Mouse (Mus musculus): ENCODE measurements around the gene Mfge8. TPM values are rescaled to one million over a fixed set of nuclear protein-coding genes. Genes with fewer than 3 reads are reported as not detected.

The Mfge8 gene
- polyA plus RNA-seq, 1 experiment from 2014 or later = 192 TPM

GRCm38 (mm10) chr7:79113848-79114247, 35.0 kb downstream of the Mfge8 start:
- Histone ChIP-seq H3K9ac (replicated peaks) (no peak overlapping the region), H3K4me2 (replicated peaks) (no peak overlapping the region), H3K36me3 (no peaks in the 10 kb centered on the region), H3K27ac (replicated peaks) (no peak overlapping the region), H3K4me3 (no peak overlapping the region), H3K9me3 (no peaks in the 10 kb centered on the region), H3K27me3 (no peaks in the 10 kb centered on the region), H3K4me1 (peaks cover 7% of the 10 kb centered on the region; the same call in 1 of the 2 replicates)
- WGBS = 33% methylated on average over 4 of the region's 4 CpGs
- ATAC-seq (replicated peaks) = no peak

- ATAC-seq (replicated peaks) = no peak
- no peaks in the 10 kb centered on the region for H3K4me1 ChIP-seq
- H3K4me3 ChIP-seq = no peak overlapping the region
- 84% methylated on average over 5 of the region's 5 CpGs for WGBS
- H3K36me3 ChIP-seq = no peaks in the 10 kb centered on the region
- no peaks in the 10 kb centered on the region for H3K27me3 ChIP-seq
- H3K27ac ChIP-seq (replicated peaks) = no peak overlapping the region
- H3K9ac ChIP-seq (replicated peaks) = no peak overlapping the region
- no peaks in the 10 kb centered on the region for H3K9me3 ChIP-seq
- no peak overlapping the region for H3K4me2 ChIP-seq (replicated peaks)
Measured at GRCm38 (mm10) chr7:79096492-79096891, 52.4 kb downstream of the Mfge8 start.

- no peaks in the 10 kb centered on the region for H3K36me3 ChIP-seq
- no peaks in the 10 kb centered on the region for H3K27me3 ChIP-seq
- no peak overlapping the region for H3K4me3 ChIP-seq
- H3K9ac ChIP-seq (replicated peaks) = no peak overlapping the region
- no peak overlapping the region for H3K4me2 ChIP-seq (replicated peaks)
- H3K9me3 ChIP-seq = no peaks in the 10 kb centered on the region
- no peaks in the 10 kb centered on the region for H3K4me1 ChIP-seq
- ATAC-seq (replicated peaks) = no peak
- H3K27ac ChIP-seq (replicated peaks) = no peak overlapping the region
- WGBS = 61% methylated on average over 4 of the region's 4 CpGs
Measured at GRCm38 (mm10) chr7:79089111-79089510, 59.7 kb downstream of the Mfge8 start.

Other genes starting within 250 kb of the Mfge8 start
- 1.7 TPM in 2 replicates for gene Isg20, start 235.6 kb downstream of the Mfge8 start, polyA plus RNA-seq (2015; fragmentation: Nextera tagmentation; extraction: Ambion mirVana)
- gene Acan, start 95.6 kb downstream of the Mfge8 start, polyA plus RNA-seq (2015; fragmentation: Nextera tagmentation; extraction: Ambion mirVana) = 0.06 and 0.08 TPM in 2 replicates
- gene Hapln3, start 18.0 kb downstream of the Mfge8 start, polyA plus RNA-seq (2015; fragmentation: Nextera tagmentation; extraction: Ambion mirVana) = 2.5 and 3.0 TPM in 2 replicates
- gene Abhd2, start 124.1 kb upstream of the Mfge8 start, polyA plus RNA-seq (2015; fragmentation: Nextera tagmentation; extraction: Ambion mirVana) = 23.1 and 24.0 TPM in 2 replicates
- 85.6 and 86.8 TPM in 2 replicates for gene Rlbp1, start 238.0 kb upstream of the Mfge8 start, polyA plus RNA-seq (2015; fragmentation: Nextera tagmentation; extraction: Ambion mirVana)
- 5.8 and 7.2 TPM in 2 replicates for gene Fanci, start 242.9 kb upstream of the Mfge8 start, polyA plus RNA-seq (2015; fragmentation: Nextera tagmentation; extraction: Ambion mirVana)